Mouse (Mus musculus): ENCODE results near the gene Olfr293. TPM values are rescaled to one million over a fixed set of nuclear protein-coding genes. Genes with fewer than 3 reads are reported as not detected.

The Olfr293 gene
- not detected in 2 replicates for polyA plus RNA-seq (2015; fragmentation: Nextera tagmentation; extraction: Ambion mirVana)

GRCm38 (mm10) chr7:86648761-86649160 is at the start of gene Olfr293:
TSS of gene Olfr293 (plus strand) at chr7:86649061.
- 92% methylated on average over 4 of the region's 4 CpGs for WGBS
- ATAC-seq (replicated peaks; ENCODE audit: low FRiP score, low read depth) = no peak
- H3K27me3 ChIP-seq (ENCODE audit: insufficient read depth, low read length) = no peaks in the 10 kb centered on the region
- no peaks in the 10 kb centered on the region for H3K9me3 ChIP-seq (replicated peaks; ENCODE audit: low read length)
- no peak for DNase-seq (ENCODE audit: low spot score)
- no peak for TF ChIP-seq CTCF (IDR thresholded peaks at IDR 0.05; ENCODE audit: low read depth)
- H3K4me1 ChIP-seq (replicated peaks; ENCODE audit: insufficient read depth, low read length) = no peaks in the 10 kb centered on the region
- no peak within 1 kb of the TSS for H3K4me2 ChIP-seq (ENCODE audit: low read length)
- H3K4me3 ChIP-seq (replicated peaks; ENCODE audit: low read depth, low read length) = no peak within 1 kb of the TSS
- H3K36me3 ChIP-seq (ENCODE audit: insufficient read depth, low read length) = no peaks in the 10 kb centered on the region
- H3K27ac ChIP-seq = no peak within 1 kb of the TSS
- H3K9ac ChIP-seq (ENCODE audit: low read depth, low read length) = no peak within 1 kb of the TSS

DNA sequence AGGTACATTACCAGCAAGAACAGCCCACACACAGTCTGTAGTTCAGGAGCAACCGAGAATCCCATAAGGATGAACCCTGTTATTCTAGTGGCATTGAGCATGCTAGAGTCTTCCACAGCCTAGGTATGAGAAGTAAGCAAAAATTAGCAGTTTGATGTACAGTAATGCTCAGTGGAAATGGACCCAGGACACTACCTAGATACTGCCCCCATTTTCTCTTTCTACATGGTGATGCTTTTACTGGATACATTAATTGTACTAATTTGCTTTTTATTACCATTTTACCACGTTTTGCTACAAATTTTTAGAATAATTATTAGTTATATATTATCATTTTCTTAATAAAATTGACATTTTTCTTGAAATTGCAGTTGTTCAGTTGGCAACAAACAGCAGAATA is 32.3 kb upstream of the Olfr293 start, which contains the start of gene Olfr294:
Gene Olfr294, minus strand, starts transcription at position 101 of the 400 bp plus-strand sequence.
- Histone ChIP-seq H3K4me2 (ENCODE audit: low read length) (no peak within 1 kb of the TSS), H3K27me3 (ENCODE audit: insufficient read depth, low read length) (no peaks in the 10 kb centered on the region), H3K9ac (ENCODE audit: low read depth, low read length) (no peak within 1 kb of the TSS), H3K36me3 (ENCODE audit: insufficient read depth, low read length) (no peaks in the 10 kb centered on the region), H3K4me1 (replicated peaks; ENCODE audit: insufficient read depth, low read length) (no peaks in the 10 kb centered on the region), H3K9me3 (replicated peaks; ENCODE audit: low read length) (no peaks in the 10 kb centered on the region), H3K27ac (no peak within 1 kb of the TSS), H3K4me3 (replicated peaks; ENCODE audit: low read depth, low read length) (no peak within 1 kb of the TSS)
- WGBS = 61% methylated on average over 2 of the region's 2 CpGs
- DNase-seq (ENCODE audit: low spot score) (no peak), ATAC-seq (replicated peaks; ENCODE audit: low FRiP score, low read depth) (no peak)
- no peak for TF ChIP-seq CTCF (IDR thresholded peaks at IDR 0.05; ENCODE audit: low read depth)

DNA sequence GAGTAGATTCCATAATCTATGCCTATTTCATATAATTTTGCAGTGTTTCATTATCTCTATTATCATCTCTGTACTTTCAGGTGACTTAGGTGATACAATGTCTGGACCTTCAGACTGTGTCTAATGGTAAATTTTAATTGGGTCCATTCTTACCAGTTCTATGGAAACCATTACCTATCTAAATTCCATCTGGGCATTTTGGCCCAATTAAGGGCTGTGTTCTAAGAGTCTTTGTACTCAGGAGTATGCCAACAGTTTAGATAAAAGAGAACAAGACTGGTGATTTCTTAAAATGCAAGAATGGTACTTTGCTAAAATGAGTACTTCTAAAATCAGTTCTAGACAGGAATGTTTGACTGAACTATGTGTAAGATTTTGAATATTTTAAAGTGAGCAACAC is 39.2 kb downstream of the Olfr293 start, which contains the start of gene Olfr292:
Gene Olfr292, plus strand, starts transcription at position 301 of the 400 bp plus-strand sequence.
- ATAC-seq (replicated peaks; ENCODE audit: low FRiP score, low read depth) = no peak
- Histone ChIP-seq H3K4me2 (ENCODE audit: low read length) (no peak within 1 kb of the TSS), H3K4me3 (replicated peaks; ENCODE audit: low read depth, low read length) (no peak within 1 kb of the TSS), H3K9me3 (replicated peaks; ENCODE audit: low read length) (no peaks in the 10 kb centered on the region), H3K9ac (ENCODE audit: low read depth, low read length) (no peak within 1 kb of the TSS), H3K27me3 (ENCODE audit: insufficient read depth, low read length) (no peaks in the 10 kb centered on the region), H3K4me1 (replicated peaks; ENCODE audit: insufficient read depth, low read length) (no peaks in the 10 kb centered on the region), H3K36me3 (ENCODE audit: insufficient read depth, low read length) (no peaks in the 10 kb centered on the region), H3K27ac (no peak within 1 kb of the TSS)
- TF ChIP-seq CTCF (IDR thresholded peaks at IDR 0.05; ENCODE audit: low read depth) = no peak
- no peak for DNase-seq (ENCODE audit: low spot score)

Other genes with a start within 250 kb of the Olfr293 start
- not detected in 2 replicates for gene Olfr301, start 245.2 kb upstream of the Olfr293 start, polyA plus RNA-seq (2015; fragmentation: Nextera tagmentation; extraction: Ambion mirVana)
- not detected in 2 replicates for gene Olfr299, start 189.1 kb upstream of the Olfr293 start, polyA plus RNA-seq (2015; fragmentation: Nextera tagmentation; extraction: Ambion mirVana)
- not detected in 2 replicates for gene Olfr298, start 156.6 kb upstream of the Olfr293 start, polyA plus RNA-seq (2015; fragmentation: Nextera tagmentation; extraction: Ambion mirVana)
- gene Olfr297, start 129.1 kb upstream of the Olfr293 start, polyA plus RNA-seq (2015; fragmentation: Nextera tagmentation; extraction: Ambion mirVana) = not detected in 2 replicates
- gene Olfr295, start 65.2 kb upstream of the Olfr293 start, polyA plus RNA-seq (2015; fragmentation: Nextera tagmentation; extraction: Ambion mirVana) = not detected in 2 replicates
- not detected in 2 replicates for gene Olfr294, start 32.4 kb upstream of the Olfr293 start, polyA plus RNA-seq (2015; fragmentation: Nextera tagmentation; extraction: Ambion mirVana)
- not detected in 2 replicates for gene Olfr292, start 39.3 kb downstream of the Olfr293 start, polyA plus RNA-seq (2015; fragmentation: Nextera tagmentation; extraction: Ambion mirVana)
- gene Folh1, start 126.9 kb downstream of the Olfr293 start, polyA plus RNA-seq (2015; fragmentation: Nextera tagmentation; extraction: Ambion mirVana) = 0.33 and 0.68 TPM in 2 replicates
- not detected in 2 replicates for gene Vmn2r77, start 146.0 kb downstream of the Olfr293 start, polyA plus RNA-seq (2015; fragmentation: Nextera tagmentation; extraction: Ambion mirVana)

Data from kidney, postnatal 0 days (tissue).